In the genomic region with DNA sequence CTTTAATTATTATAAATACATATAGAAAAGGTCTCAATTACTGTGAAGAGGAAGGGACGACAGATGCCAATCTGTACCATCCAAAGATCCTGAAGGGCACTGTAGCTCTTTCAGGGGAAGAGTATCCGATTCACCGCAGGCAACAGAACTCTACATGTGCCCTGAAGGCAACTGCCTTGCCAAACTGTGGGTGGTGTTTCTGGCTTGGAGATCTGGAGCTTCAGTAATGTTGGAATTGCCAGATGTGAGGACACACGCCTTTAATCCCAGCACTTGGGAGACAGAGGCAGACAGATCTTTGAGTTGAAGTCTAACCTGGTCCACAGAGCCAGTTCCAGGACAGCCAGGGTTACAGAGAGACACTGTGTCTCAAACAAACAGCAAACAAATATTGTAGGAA, we compare ENCODE assay signal across 23 mouse cellular contexts. TPM values are rescaled to one million over a fixed set of nuclear protein-coding genes. Genes with fewer than 3 reads are reported as not detected.
DNase-seq lines count a peak whose midpoint lies in the region; ATAC-seq and TF ChIP-seq lines count a peak whose summit lies in the region.
"Had no signal": no experiment of that assay in that cellular context is flagged by ENCODE, and none has a peak within 500 bp of the region (broad histone marks: within the 10 kb centered on the region; RNA-seq: fewer than 3 reads in every experiment).

No protein-coding gene starts in this region.

- H3K27ac ChIP-seq in left cerebral cortex, adult 2 months = peak overlapping the region; percentile 98
- H3K27ac ChIP-seq: embryonic facial prominence, embryonic 13.5 days; embryonic facial prominence, embryonic 15.5 days; forebrain, embryonic 13.5 days; forebrain, embryonic 15.5 days had no signal

- ATAC-seq in megakaryocyte progenitor cell, adult 5-6 weeks (replicated peaks; ENCODE audit: poor library complexity) = no peak
- ATAC-seq: activated CD4-positive, CD25-positive, alpha-beta regulatory T cell, adult 4 months; CD4-positive, CD25-positive, alpha-beta regulatory T cell, adult 4 months; forebrain, embryonic 13.5 days; forebrain, embryonic 15.5 days; forebrain, postnatal 0 days; Patski had no signal

- intact Hi-C loops in heart, postnatal 25 days (cut with DNase I) = no loop called here
- intact Hi-C loops in left cerebral cortex, adult 2 months (cut with DNase I) = loop anchor here (5.0 kb wide), 1 partner anchor 97 kb away; the partner anchor contains the start of gene Dync1li2

- no peak overlapping the region for H3K4me3 ChIP-seq in left cerebral cortex, adult 2 months
- H3K4me3 ChIP-seq: embryonic facial prominence, embryonic 13.5 days; embryonic facial prominence, embryonic 15.5 days; erythroblast, embryonic 14.5 days; forebrain, embryonic 13.5 days; forebrain, embryonic 15.5 days had no signal

- peak; percentile 75 for DNase-seq in heart, adult 11 months
- DNase-seq in heart, postnatal 25 days (ENCODE audit: low spot score) = no peak
- DNase-seq in left cerebral cortex, adult 2 months (ENCODE audit: extremely low spot score in 1 of 2, low spot score in 2 of 2) = no peak
- no peak for DNase-seq in left cerebral cortex, adult 9 months (ENCODE audit: low spot score in 2 of 2)
- DNase-seq in brain, adult 2 months (ENCODE audit: low read depth, low spot score) = peak; percentile 63
- DNase-seq: B cell, adult 2 months; cerebellum, adult 11 months; cerebellum, adult 8-10 months; forebrain, postnatal 0 days had no signal

- TF ChIP-seq CTCF in left cerebral cortex, adult 2 months (IDR thresholded peaks at IDR 0.05) = no peak

RNA-seq across cellular contexts. Expression of gene Car7, which starts 4.4 kb away (rescaled TPM):
- total RNA-seq in heart, postnatal 25 days (2021) = 1 to 10 TPM; 2.9 to 3.4 TPM
- total RNA-seq in left cerebral cortex, adult 2 months (2021) = 10 to 100 TPM; 31.9 to 32.3 TPM
- not detected in 2 replicates for total RNA-seq in megakaryocyte progenitor cell, adult 5-6 weeks (2015)
- total RNA-seq in megakaryocyte progenitor cell, adult 5-6 weeks (2017) = 0.07 and 0.33 TPM in 2 replicates

RNA-seq across cellular contexts. Expression of gene Nae1, which starts 4.5 kb away (rescaled TPM):
- 10 to 100 TPM; 29.6 to 30.5 TPM for total RNA-seq in heart, postnatal 25 days (2021)
- total RNA-seq in left cerebral cortex, adult 2 months (2021) = 10 to 100 TPM; 47.0 to 51.2 TPM
- 60.1 and 69.1 TPM in 2 replicates for total RNA-seq in megakaryocyte progenitor cell, adult 5-6 weeks (2015)
- total RNA-seq in megakaryocyte progenitor cell, adult 5-6 weeks (2017) = 74.4 and 88.3 TPM in 2 replicates

RNA-seq across cellular contexts. Expression of gene Terb1, which starts 29.2 kb away (rescaled TPM):
- not detected for total RNA-seq in heart, postnatal 25 days (2021)
- 1 to 10 TPM; 1.9 to 2.0 TPM for total RNA-seq in left cerebral cortex, adult 2 months (2021)
- total RNA-seq in megakaryocyte progenitor cell, adult 5-6 weeks (2015) = not detected in 2 replicates
- total RNA-seq in megakaryocyte progenitor cell, adult 5-6 weeks (2017) = not detected in 2 replicates
- total RNA-seq: adrenal gland, postnatal 14 days; adrenal gland, postnatal 36 days; CH12.LX; common myeloid progenitor, adult 5-6 weeks; G1E had no signal

RNA-seq across cellular contexts. Expression of gene Pdp2, which starts 52.4 kb away (rescaled TPM):
- total RNA-seq in heart, postnatal 25 days (2021) = 10 to 100 TPM; 20.1 to 29.0 TPM
- total RNA-seq in left cerebral cortex, adult 2 months (2021) = 1 to 10 TPM; 8.4 to 8.5 TPM
- total RNA-seq in megakaryocyte progenitor cell, adult 5-6 weeks (2015) = 8.8 and 9.3 TPM in 2 replicates
- total RNA-seq in megakaryocyte progenitor cell, adult 5-6 weeks (2017) = 7.2 and 9.2 TPM in 2 replicates

Comparison
In these comparisons a context has a peak if more than half of its experiments do, and no peak if none do; other contexts are left out.
1. DNase-seq: peak in heart, adult 11 months (single experiment) and brain, adult 2 months (single experiment); none in heart, postnatal 25 days (single experiment), left cerebral cortex, adult 2 months (0 of 2) and left cerebral cortex, adult 9 months (0 of 2).
2. RNA of gene Car7, which starts 4.4 kb away (total RNA-seq): 31.9 to 32.3 TPM in left cerebral cortex, adult 2 months; 2.9 to 3.4 TPM in heart, postnatal 25 days and 0.07 to 0.33 TPM in megakaryocyte progenitor cell, adult 5-6 weeks; every median in the first group is over 4 times any median in the second.